Mouse (Mus musculus) E14TG2a.4 (cell line): ENCODE results near the gene 9230104L09Rik.
A peak's percentile ranks its signal among the peaks of the same experiment; 100 is the strongest.

Experiments
- H3K27me3 ChIP-seq: 2 replicates; pipeline ENCODE4 v1.6.1; 2014; ENCODE audit warnings: low read length, control low read depth; ENCODE audit not compliant: insufficient read depth
- H3K36me3 ChIP-seq: 2 replicates; pipeline ENCODE4 v1.6.1; 2014; ENCODE audit warnings: low read length, control low read depth; ENCODE audit not compliant: insufficient read depth
- H3K4me1 ChIP-seq: replicated peaks from 2 replicates; pipeline ENCODE4 v1.6.1; 2014; ENCODE audit warnings: low read depth, low read length, control low read depth
- H3K4me3 ChIP-seq: replicated peaks from 2 replicates; pipeline ENCODE4 v1.5.1; 2014; ENCODE audit warnings: mild to moderate bottlenecking, low read length
- H3K9me3 ChIP-seq: 2 replicates; pipeline ENCODE4 v1.6.1; 2014; ENCODE audit warnings: low read length, control low read depth
- CTCF ChIP-seq: conservative IDR thresholded peaks from 2 replicates; pipeline ENCODE4 v1.5.1; 2014; ENCODE audit warnings: low read length
- NANOG ChIP-seq: IDR thresholded peaks from 2 replicates; pipeline ENCODE4 v1.6.1; 2014; ENCODE audit warnings: borderline replicate concordance, low read length, mixed read lengths
- POU5F1 ChIP-seq: IDR thresholded peaks from 2 replicates; pipeline ENCODE4 v1.6.1; 2014; ENCODE audit warnings: low read length, borderline replicate concordance

9230104L09Rik gene

DNA sequence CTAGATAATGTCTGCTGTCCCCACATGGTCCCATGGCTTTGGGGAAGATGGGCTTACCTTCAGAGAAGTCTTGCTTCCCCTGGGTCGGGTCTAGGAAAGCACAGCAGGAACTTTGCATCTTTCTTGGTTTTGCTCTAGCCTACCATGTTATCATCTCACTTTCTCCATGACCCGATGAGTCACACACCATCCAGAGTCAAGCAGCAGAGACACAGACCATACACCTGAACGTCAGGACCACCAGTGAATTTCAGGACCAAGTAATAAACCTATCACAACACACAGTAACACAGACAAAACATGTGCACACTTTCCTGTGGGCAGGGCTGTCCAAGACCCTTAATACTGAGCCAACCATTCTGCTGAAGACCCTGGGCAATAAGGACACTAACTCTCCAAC, 5.7 kb upstream of the 9230104L09Rik start:
- TF ChIP-seq NANOG (no peak), POU5F1 (no peak), CTCF (no peak)
- H3K27me3 ChIP-seq, result no peaks in the 10 kb centered on the region
- H3K4me3 ChIP-seq, result no peak overlapping the region
- H3K4me1 ChIP-seq, result peaks cover 29% of the 10 kb centered on the region
- H3K9me3 ChIP-seq, result no peaks in the 10 kb centered on the region
- H3K36me3 ChIP-seq, result peaks cover 42% of the 10 kb centered on the region

- TF ChIP-seq NANOG (no peak), POU5F1 (no peak), CTCF (no peak)
- no peaks in the 10 kb centered on the region for H3K27me3 ChIP-seq
- peaks cover 36% of the 10 kb centered on the region for H3K36me3 ChIP-seq
These were observed 4.1 kb upstream of the 9230104L09Rik start for GRCm38 (mm10) chr2:148868959-148869358.

GRCm38 (mm10) chr2:148861693-148862092, 3.1 kb downstream of the 9230104L09Rik start:
- Histone ChIP-seq H3K4me1 (no peaks in the 10 kb centered on the region), H3K9me3 (no peaks in the 10 kb centered on the region), H3K36me3 (no peaks in the 10 kb centered on the region), H3K4me3 (no peak overlapping the region), H3K27me3 (no peaks in the 10 kb centered on the region)
- TF ChIP-seq POU5F1, result no peak
- TF ChIP-seq CTCF, result no peak
- TF ChIP-seq NANOG, result no peak

More at GRCm38 (mm10) chr2:148868959-148869358, 4.1 kb upstream of the 9230104L09Rik start:
- H3K9me3 ChIP-seq, result no peaks in the 10 kb centered on the region
- no peak overlapping the region for H3K4me3 ChIP-seq
- H3K4me1 ChIP-seq, result peaks cover 24% of the 10 kb centered on the region

GRCm38 (mm10) chr2:148860993-148861392, 3.8 kb downstream of the 9230104L09Rik start:
- no peak overlapping the region for H3K4me3 ChIP-seq
- no peaks in the 10 kb centered on the region for H3K9me3 ChIP-seq
- no peak for TF ChIP-seq POU5F1
- no peak for TF ChIP-seq NANOG
- TF ChIP-seq CTCF, result no peak
- H3K36me3 ChIP-seq, result no peaks in the 10 kb centered on the region
- no peaks in the 10 kb centered on the region for H3K27me3 ChIP-seq
- no peaks in the 10 kb centered on the region for H3K4me1 ChIP-seq

DNA sequence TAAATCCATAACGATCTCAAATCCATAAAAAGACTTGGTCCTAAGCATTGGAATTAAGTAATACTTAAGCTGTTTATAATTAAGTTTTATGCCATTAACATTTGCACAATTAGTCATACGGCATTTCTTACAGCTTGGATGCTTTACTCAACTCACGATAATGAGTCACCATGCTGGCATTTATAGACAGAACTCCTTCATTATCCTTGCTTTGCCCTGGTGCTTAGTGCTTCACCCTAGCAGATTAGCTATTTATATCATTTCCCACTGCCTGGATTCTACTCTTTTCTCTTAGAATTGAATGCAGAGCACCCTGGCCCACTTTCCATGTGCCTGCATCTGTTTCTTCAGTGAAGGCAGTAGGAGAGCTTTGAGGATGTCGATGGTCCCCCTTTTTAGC, 7.3 kb downstream of the 9230104L09Rik start:
- H3K4me3 ChIP-seq, result no peak overlapping the region
- peaks cover 9% of the 10 kb centered on the region; the same call in 1 of the 2 replicates for H3K9me3 ChIP-seq
- no peaks in the 10 kb centered on the region for H3K36me3 ChIP-seq
- TF ChIP-seq POU5F1 (no peak), NANOG (no peak), CTCF (no peak)
- H3K27me3 ChIP-seq, result no peaks in the 10 kb centered on the region
- no peaks in the 10 kb centered on the region for H3K4me1 ChIP-seq

DNA sequence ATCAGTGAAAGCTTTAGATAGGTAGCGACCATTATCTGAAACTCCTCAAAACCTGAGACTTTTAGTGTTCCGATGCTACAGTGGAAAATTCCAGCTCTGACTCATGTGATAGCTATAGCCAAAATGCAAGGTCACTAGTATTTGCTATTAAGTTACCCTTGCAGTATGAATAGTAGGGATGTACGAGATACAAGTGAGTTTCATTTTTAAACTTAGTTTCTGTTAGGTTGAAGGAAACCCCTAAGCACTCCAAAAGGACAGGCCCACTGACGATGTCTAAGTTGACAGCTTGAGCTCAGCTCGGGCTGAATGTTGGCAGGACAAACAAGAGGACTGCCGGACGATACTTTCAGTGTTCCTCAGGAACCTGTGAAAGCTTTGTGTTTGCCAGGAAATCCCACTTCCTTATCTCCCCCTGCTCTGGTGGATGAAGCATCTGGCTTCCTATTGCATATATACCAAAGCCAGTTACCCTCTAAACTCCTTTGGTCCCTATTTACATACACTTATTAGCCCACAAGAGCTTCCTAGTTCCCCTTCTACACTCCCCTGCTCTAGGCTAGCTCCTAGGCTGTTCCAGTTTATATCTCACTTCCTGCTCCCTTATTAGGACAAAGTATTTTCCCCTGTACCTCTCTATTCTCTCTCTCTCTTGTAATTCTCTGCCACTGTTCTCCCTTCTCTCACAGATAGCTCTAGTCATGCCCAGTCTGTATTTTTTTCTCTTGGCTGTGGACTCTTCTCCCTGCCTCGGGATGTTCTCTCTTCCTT, 8.0 kb downstream of the 9230104L09Rik start:
- no peaks in the 10 kb centered on the region for H3K27me3 ChIP-seq
- H3K9me3 ChIP-seq, result peaks cover 9% of the 10 kb centered on the region; the same call in 1 of the 2 replicates
- no peaks in the 10 kb centered on the region for H3K4me1 ChIP-seq
- H3K4me3 ChIP-seq, result no peak overlapping the region
- H3K36me3 ChIP-seq, result no peaks in the 10 kb centered on the region
- no peak for TF ChIP-seq NANOG
- TF ChIP-seq POU5F1, result no peak
- no peak for TF ChIP-seq CTCF

GRCm38 (mm10) chr2:148851116-148851906, 13.5 kb downstream of the 9230104L09Rik start:
- H3K27me3 ChIP-seq, result no peaks in the 10 kb centered on the region
- peak; percentile 62 for TF ChIP-seq CTCF
- no peak for TF ChIP-seq NANOG
- no peak overlapping the region for H3K4me3 ChIP-seq
- H3K9me3 ChIP-seq, result peaks cover 9% of the 10 kb centered on the region; the same call in 1 of the 2 replicates
- H3K36me3 ChIP-seq, result no peaks in the 10 kb centered on the region
- H3K4me1 ChIP-seq, result no peaks in the 10 kb centered on the region

DNA sequence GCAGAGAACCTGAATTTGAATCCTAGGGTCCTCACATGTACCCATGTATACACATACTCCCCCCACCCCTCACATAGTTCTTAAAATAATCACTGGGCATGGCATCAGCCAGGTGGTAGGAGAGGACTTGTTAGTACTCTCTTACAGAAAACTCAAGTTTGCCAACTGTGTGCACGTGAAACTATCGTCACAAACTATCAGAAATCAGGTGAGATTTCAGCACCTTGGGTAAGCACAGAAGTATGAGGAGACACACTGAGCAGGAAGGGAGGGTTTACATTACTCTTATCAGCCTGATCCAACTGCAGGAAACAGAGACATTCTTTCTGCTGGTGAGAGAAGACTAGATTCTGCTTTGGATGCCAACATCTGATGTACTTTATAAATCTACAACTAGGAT, 25.6 kb downstream of the 9230104L09Rik start:
- TF ChIP-seq CTCF (no peak), POU5F1 (no peak), NANOG (no peak)
- H3K9me3 ChIP-seq, result no peaks in the 10 kb centered on the region
- no peaks in the 10 kb centered on the region for H3K36me3 ChIP-seq
- H3K4me3 ChIP-seq, result no peak overlapping the region
- H3K4me1 ChIP-seq, result no peaks in the 10 kb centered on the region
- no peaks in the 10 kb centered on the region for H3K27me3 ChIP-seq
